Mouse (Mus musculus) urinary bladder, postnatal 14 days (tissue): Measurements from ENCODE around the gene Shank1.
A peak's percentile ranks its signal among the peaks of the same experiment; 100 is the strongest.

Experiments used
- DNase-seq: peaks from one replicate; pipeline ENCODE4 v3.0.0; 2021; ENCODE audit warnings: low spot score

Gene Shank1

GRCm38 (mm10) chr7:44304775-44305641 is 5.0 kb upstream of the Shank1 start:
- DNase-seq = peak; percentile 98

DNA sequence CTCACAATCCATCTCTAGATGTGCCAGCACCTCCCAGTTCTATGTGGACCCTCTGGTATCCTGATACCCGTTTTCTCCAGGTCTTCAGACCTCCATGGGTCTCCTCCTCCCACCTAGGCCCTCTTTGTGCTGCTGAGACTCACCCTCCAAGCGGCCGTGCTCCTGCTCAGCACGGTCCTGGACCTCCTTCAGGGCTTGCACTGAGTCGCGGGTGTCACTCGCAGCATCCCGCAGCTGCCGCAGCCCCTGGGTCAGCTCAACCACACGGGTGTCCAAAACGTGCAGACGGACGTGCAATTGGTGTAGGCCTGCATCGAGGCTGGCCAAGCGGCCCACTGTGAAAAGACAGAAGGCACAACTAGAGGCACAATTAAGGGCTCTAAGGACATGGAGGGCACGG is 4.4 kb upstream of the Shank1 start:
- peak; percentile 17 for DNase-seq

GRCm38 (mm10) chr7:44306516-44307240 is 3.4 kb upstream of the Shank1 start, which contains the start of gene Clec11a:
Clec11a (minus strand) TSS chr7:44306902.
- peak; percentile 43 for DNase-seq

GRCm38 (mm10) chr7:44307261-44308020 is 2.6 kb upstream of the Shank1 start:
- no peak for DNase-seq

DNA sequence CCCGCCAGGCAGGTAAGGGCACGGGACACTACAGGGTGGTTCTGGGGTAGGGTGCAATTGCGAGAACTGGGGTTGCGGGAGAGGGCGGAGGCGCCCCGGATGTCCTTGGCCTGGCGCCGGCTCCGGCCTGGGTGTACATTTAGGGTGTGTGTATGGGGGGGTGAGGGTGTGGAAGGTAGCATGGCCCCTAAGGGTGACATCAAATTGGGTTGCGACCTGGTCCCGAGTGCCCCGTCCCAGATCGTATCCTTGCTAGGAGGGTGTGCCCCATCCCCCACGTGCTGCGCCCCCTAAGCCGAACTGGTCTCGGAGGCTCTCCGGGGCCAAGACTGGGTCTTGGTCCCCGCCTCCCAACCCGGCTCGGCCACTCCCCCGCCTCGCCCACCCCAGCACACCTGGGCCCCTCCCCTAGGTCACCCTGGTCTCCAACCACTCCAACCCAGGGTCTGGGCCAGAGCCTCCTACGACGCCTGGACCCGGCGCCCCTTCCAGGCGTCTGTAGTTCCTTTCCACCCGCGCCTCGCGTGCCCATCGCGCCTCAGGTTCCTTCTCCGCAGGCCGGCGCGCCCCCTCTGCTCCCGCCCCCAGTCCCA is 328 bp downstream of the Shank1 start:
- DNase-seq = no peak

GRCm38 (mm10) chr7:44310878-44311712 is 1.0 kb downstream of the Shank1 start:
- DNase-seq = peak; percentile 23

DNA sequence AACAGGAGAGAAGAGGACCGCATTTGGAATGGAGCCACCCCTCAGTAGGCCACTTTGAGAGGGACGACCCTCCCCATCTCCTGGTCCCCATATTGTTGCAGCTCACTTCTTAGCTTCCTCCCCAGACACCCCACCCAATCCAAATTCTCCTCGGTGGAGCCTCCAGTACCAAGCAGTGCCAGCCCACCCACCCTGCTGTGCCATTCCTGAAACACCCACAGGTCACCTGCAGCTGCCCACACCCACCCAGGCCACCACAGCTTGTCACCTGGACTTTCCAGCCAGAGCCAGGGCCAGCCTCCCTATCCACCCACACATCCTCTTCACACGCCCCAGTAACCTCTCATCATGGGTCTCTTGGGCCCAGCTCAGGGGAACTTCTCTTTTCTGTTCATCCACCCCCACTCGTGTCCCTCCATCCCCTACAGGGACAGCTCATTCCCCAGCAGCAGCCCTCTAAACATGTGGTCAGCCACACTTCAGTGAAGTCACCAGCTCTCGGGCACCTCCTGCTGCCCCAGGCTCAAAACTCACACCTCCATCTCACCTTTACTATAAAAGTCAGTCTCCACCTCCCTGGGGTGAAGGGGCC is 1.8 kb downstream of the Shank1 start:
- no peak for DNase-seq

- DNase-seq = no peak
These were observed 2.4 kb downstream of the Shank1 start for GRCm38 (mm10) chr7:44312484-44312883.

DNA sequence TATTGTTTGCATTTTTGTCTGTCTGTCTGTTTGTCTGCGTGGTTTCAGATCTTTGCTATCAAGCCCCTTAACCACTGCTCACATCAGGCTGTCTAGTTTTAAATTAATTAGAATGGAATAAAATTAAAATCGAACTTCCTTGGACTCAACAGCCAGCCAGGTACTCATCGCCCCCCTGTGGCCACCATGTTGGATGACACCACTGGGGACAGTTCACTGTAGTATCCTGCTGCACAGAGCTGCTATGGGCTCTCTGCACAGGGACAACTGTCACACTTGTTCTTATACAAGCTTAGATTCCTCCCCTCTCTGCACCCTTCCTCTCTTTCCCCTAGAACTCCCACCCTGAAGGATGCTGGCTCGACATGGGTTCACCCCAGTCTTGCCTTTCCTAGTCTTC is 7.9 kb downstream of the Shank1 start:
- DNase-seq = peak; percentile 17

GRCm38 (mm10) chr7:44320886-44321285 is 10.8 kb downstream of the Shank1 start:
- no peak for DNase-seq

- DNase-seq = no peak
These were observed 12.2 kb downstream of the Shank1 start for GRCm38 (mm10) chr7:44322290-44322689.

- DNase-seq = no peak
These were observed 16.6 kb downstream of the Shank1 start for GRCm38 (mm10) chr7:44326614-44327013.

DNA sequence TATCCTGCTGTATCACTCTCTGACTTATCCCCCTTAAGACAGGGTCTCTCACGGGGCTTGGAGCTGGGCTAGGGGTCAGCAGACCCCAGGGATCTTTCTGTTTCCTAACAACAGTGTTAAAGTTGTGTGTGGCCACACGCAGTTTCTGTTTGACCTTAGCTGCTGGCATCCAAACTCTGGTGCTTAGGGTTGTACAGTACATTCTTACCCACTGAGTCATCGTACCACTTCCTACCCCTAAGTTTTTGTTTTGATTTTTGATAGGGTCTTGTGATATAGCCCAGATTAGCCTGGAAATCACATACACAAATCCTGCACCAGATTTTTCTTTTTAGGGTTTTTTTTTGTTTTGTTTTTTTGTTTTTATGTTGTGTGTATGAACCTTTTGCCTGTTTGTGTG is 22.3 kb downstream of the Shank1 start:
- no peak for DNase-seq

GRCm38 (mm10) chr7:44334139-44334538 is 24.1 kb downstream of the Shank1 start:
- no peak for DNase-seq

- DNase-seq = no peak
These were observed 25.2 kb downstream of the Shank1 start for GRCm38 (mm10) chr7:44335031-44335878.

DNA sequence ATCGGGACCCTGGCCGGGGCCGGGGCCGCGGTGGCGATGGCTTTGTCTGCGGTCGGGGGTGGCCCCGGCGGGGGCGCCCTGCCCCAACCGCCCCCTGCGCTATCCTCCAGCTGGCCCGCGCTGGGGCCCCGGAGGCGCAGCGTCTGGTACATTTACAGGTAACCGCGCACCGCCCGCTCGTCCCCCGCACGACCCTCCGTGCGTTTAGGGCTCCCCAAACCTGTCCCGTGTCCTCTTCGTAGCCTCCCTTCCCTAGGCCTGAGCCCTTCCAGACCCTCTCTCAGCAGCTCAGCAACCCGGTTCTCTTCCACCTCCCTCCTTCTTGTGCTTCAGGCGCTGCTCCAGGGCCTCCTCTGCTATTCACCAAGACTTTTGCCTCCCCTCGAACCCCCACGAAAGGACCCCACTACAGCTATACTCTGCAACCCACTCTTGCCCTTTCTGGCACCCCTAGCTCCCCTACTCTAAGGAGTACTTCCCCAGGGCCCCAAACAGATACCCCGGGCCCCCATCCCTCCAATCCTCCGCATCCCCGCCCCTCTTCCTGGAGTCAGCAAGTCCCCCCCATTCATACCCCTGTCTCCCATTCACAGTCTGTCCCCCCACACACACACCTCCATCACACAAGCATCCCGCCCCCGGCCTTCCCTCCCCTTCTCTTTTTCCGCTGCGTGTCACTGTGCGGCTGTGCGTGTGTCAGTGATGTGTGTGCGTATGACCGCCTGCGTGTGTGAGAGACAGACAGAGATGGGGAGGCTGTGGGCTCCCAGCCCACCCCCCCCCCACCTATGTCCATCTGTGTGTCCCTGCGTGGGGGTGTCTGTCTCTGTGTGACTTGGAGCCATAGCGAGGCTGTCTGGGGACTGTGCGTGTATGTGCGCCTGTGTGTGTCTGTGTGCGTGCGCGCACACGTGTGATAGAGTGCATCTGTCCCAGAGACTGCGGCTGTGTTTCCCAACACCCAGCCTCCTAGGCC is 26.3 kb downstream of the Shank1 start:
- no peak for DNase-seq

DNA sequence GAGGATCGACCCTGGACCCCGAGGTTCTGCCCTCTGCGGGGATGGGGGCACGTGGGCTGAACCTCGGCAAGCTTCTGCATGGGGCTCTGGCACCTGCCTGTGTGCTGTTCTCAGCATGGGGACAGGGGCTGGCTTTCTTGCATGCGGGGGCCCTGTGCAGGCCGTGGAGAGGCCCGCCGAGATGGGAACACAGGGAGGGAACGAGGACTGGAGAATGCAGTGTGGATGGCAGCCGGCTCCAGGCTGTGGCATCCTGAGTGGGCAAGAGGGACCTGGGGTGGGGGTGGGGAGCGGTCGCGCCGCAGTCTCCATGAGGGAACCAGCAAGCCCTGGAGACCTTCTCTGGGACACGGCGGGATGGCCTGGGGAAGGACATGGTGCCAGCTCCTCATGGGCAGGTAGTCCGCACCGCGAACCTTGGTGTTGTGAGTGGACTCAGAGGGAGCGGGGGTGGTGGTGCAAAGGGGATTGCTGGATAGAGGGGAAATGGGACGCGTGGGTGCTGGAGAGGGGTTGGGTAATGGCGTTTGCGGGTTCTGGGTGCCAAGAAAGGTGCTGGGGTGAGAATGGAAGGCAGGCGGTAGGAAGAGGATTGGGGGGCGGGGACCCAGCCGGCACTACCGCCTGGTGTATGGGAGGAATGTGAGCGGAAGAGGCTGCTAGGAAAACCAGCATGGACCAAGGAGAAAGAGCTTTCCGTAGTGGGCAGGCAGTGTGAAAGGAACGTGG is 27.2 kb downstream of the Shank1 start:
- no peak for DNase-seq

- DNase-seq = no peak
These were observed 30.2 kb downstream of the Shank1 start for GRCm38 (mm10) chr7:44340226-44340625.
